Mouse (Mus musculus) cerebellum, adult (tissue): ENCODE results near the gene Rbbp5.
"Not testable (repeated sequence)": the region's sequence is repeated elsewhere in the genome, so short reads cannot be mapped to it uniquely, and the experiment has no call there.

Experiments used
- ATAC-seq: cut with Nextera tagmentation; 2 replicates; pipeline ENCODE4 v1.9.2; 2017; ENCODE audit warnings: mild to moderate bottlenecking, moderate library complexity, mixed read lengths; ENCODE audit not compliant: insufficient number of reproducible peaks, low FRiP score, low TSS enrichment

Rbbp5 gene

DNA sequence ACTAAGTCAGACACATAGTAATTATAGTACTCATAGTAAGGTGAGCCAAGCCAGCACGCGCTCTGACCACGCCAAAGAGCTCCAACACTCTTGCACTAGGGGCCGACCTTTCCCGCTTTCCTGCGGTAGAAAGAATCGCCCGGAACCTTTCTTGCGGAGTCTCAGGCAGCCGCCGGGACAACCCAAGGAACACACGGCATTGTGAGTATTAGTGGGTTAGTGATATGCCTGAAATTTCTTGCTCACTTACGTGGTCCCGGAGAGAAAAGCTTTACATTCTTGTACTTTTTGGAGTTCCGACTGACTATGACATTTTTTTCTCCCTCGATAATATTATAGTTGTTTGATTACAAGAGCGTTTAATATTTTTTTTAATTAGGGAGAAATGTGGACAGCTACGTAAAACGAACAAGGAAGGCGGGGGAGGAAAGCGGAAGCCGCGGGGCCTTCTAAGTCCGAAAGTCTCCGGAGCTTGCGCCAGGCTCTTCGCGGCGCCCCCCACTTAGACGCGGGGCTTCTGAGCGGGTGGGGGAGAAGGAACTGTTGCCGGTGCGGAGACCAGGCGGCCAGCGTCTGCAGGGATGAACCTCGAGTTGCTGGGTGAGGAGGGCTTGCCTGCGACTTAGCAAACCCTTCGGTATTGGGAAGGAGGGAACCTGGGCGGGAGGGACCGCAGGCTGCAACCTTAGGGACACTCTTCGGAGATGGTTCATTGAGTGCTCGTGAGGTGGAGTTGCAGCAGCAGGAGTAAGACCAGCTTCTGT lies at the start of gene Rbbp5:
Rbbp5 (plus strand) TSS at position 438 of the 764 bp plus-strand sequence.
- ATAC-seq = peak; percentile 76; the same call in 1 of the 2 replicates

DNA sequence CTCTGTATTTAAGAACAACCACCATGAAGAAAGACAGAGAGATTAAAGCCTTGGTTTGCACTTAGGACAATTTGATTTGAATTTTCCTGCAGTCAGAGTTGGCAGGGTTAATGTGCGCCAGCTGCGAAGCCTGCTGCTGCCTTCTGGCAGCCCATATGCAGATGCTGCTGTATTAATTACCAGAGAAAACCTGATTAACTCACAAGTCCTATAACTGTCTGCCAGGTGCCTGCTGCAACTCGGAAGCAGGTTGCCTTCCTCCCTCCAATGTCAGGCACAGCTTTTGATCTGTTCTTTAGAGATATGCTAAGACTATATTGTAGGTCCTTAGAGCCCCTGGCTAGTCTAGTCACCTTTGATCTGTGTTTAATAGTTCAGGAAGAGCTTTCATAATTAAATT lies 46.3 kb upstream of the Rbbp5 start:
- ATAC-seq = no peak

DNA sequence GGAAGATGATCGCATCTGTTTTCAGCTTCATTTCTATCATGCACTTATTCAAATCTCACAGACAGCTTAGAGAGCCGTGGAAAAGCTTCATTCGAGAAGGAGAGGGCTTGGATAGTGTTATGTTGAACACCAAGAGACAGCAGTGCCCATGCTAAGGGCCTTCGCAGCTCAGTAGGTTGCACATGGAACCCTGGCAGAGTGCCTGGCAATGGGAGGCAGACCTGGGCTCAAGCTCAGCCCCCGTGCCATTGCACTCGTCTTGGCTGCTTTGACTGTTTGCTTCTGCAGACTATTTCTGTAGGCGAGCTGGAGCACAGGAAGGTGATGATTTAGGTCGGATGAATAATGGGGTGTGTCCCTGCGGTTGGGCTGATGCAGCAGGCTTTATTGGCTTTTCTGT lies 45.4 kb upstream of the Rbbp5 start:
- ATAC-seq = peak; percentile 66; the same call in 1 of the 2 replicates

DNA sequence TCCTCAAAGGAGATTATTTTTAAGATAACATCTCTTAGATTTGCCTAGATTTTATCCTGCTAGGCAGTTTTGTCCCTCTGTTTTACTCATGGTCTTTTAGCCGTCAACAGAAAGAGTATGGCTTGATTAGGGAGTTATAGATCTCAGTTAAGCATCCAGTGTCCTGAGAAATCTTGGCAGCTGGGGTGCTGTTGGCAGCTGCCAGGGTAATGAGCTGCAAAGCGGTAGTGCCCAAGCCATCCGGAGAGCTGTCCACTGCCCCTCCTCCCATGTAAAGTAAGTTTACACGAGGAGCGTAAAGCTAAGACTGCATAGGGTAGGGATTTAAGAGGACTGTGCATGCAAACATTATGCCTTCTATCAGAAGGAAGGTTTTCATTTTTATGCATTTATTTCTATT lies 43.8 kb upstream of the Rbbp5 start:
- ATAC-seq = no peak

DNA sequence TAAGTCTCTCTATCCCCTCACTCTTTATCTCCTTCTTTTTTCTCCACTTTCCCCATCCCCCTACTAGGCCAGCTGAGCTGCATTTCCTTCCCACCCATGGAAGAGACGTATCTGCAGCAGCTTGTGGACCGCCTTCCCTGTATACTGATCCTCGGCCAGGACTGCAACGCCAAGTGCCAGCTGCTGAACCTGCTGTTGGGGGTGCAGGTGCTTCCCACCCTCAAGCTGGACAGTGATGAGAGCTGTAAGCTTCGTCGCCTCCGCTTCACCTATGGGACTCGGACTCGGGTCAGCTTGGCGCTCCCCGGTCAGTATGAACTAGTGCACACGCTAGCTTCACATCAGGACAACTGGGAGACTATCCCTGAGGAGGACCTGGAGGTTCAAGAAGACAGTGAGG lies 43.1 kb upstream of the Rbbp5 start:
- ATAC-seq = no peak

DNA sequence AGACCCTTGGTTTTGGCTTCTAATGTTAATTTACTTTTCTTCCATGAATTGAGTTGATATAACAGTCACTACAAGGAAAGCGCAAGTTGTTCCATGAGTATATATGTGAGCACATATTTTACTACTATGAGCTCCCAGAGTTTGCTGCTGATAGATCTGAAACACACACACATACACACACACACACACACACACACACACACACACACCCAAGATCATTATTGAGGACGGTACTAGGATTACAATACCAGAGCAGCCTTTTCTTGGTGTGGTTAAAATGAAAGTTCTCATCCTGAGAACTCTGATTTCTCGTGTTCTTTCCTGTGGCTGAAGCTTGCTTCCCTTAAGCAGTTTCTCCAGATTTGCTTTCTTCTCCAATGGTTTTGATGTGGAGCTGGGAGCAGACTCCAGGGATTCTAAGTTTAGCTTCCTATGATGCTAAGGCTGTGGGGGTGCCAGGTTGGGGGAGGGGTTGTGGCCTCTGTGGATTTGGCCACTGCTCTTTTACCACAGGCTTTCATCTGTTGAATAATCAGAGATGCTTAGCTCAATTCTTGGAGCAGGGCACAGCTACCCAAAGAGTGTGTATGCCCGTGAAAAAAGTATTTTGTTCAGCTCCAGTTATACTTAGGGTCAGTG lies 40.7 kb upstream of the Rbbp5 start:
- ATAC-seq = no peak

DNA sequence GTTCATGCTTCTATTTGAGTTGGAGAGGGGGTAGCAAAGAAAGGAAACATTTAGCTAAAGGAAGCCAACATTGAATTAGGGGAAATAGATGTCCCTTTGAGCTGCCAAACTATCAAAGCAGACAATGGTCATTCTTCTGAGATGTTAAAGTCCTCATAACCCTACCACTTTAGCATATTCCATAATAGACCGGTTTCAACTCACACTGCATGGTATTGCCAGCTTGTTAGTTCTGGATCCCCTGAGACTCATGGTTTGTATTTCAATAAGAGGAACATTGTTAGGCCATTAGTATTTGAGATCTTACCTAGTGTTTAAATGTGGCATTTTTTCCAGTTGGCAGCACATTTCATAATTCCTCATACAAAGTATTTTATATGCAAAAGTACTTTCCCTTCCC lies 40.2 kb upstream of the Rbbp5 start:
- ATAC-seq = no peak

DNA sequence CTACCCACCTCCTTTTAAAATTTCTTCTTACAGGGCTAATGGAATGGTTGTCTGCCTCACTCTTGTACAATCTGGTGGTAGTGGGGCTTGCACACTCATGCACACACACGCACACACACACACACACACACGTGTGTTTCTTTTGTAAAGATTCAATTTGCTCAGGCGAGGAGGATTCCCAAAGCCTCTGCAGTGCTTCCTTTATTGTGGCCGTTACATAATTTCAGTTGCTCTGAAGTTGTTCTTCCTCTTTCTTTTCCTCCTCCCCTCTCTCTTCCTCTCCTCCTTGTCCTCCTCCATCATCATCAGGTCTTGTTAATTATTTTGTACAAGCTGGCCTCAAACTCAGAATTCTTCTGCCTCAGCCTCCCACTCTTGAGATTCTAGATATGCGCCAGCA lies 39.8 kb upstream of the Rbbp5 start:
- no peak for ATAC-seq

DNA sequence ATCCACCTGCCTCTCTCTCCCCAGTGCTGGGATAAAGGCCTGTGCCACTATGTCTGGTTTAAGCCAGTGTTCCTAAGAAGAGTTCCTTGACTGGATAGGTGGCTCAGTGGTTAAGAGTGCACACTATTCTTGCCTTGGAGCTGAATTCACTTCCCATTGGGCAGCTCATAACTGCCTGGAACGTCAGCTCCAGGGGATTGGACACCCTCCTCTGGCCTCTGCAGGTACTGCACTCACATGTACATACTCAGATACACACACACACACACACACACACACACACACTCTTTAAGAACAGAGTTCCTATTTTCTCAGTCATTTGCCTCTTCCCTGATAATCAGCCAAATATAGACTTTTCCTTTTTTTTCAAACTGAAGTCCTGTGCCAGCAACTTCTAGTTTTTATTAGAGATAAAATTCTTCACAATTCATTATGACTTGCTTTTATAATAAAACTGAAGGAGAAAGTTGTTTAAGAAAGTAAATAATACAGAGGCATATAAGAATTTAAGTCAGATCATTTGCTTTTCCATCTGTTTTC lies 36.2 kb upstream of the Rbbp5 start:
- no peak for ATAC-seq

DNA sequence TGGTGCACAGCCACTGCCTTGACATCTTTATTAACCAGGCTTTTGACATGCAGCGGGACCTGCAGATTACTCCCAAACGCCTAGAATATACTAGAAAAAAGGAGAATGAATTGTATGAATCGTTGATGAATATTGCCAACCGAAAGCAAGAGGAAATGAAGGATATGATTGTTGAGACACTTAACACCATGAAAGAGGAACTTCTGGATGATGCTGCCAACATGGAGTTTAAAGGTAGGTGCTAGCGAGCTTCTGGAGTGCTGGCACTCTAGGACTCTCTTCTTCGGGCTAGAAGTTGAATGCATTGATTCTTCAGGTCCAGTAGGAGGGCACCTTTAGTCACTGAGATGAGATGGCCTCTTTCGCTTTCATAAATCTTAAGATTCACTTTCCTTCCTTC lies 27.4 kb upstream of the Rbbp5 start:
- no peak for ATAC-seq

DNA sequence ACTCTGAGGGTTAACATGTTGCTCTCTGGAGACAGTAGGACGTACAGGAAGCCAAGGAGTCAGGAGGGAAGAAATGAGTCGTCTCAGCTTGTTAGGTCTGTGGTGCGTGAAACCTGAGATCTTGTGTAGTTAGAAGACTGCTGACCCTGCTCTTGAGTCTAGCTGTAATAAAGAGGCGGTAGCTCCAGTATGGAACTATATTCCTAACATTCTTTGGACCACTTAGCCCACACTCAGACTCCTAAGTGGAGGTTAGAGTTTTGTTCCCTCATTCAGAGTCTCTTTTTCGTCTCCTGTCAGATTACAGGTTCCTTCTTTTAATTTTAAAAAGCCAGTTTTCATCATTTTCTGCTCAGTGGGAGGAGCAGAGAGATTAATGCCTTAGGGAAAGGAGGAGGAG lies 12.5 kb upstream of the Rbbp5 start:
- no peak for ATAC-seq

DNA sequence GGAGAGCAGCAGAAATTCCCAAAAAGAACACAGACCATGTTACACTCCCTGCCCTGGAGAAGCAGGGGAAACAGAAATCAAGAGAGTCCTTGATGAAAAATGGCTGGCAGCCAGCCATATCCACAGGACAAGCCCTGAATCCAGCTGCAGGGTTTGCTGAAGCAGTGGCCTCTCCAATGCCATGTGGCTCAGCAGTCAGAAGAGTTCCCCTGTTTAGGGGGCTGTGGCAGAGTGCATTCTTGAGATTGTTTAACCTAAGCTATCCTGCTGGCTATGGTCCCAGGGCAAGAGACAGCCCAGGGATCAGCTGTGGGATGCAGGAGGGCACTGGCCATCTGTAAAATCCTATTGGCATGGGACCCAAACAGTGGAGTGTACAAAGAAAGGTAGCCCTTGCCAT lies 8.2 kb upstream of the Rbbp5 start:
- no peak; the same call in 1 of the 2 replicates for ATAC-seq

DNA sequence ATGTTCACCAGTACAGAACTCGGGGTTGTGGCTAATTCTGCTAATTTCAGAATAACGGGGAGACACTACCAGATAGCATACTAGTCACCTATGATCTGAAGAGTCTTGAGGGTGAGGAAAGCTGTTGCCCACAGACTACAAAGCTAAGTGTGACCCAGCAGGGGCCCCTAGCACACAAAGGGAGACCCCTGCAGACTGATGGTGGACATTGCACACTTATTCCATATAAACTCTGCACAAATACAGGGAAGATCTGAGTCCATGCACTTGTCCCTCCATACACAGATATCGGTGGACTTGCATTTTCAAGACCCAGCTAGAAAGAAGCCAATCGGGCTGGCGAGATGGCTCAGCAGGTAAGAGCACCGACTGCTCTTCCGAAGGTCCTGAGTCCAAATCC lies 7.6 kb upstream of the Rbbp5 start:
- ATAC-seq = no peak

DNA sequence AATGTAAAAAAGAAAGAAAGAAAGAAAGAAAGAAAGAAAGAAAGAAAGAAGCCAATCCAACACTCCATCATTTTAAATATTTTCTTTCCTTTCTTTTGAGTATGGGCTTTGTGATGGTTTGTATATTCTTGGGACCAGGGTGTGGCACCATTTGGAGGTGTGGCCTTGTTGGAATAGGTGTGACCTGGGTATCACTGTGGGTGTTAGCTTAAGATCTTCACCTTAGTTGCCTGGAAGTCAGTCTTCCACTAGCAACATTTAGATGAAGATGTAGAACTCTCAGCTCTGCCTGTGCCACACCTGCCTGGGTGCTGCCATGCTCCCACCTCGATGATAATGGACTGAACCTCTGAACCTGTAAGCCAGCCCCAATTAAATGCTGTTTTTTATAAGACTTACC lies 7.1 kb upstream of the Rbbp5 start:
- not testable (repeated sequence) for ATAC-seq

DNA sequence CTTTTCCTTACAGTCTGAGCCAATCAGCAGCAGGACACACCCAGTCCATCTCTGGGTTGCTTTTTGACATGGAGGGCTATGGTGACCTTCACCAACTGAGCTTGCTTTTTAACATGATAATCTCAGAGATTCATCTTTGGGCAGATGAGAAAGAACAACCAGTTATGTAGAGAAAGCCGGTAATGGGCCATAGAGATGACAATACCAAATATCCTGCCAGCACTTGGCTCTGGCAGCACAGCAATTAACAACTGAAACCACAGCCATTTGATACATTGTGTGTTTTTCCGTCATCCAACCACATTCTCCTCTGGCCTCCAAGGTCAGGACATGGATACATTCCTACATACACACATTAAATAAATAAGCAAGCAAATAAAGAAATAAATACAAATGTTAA lies 6.1 kb upstream of the Rbbp5 start:
- no peak for ATAC-seq

DNA sequence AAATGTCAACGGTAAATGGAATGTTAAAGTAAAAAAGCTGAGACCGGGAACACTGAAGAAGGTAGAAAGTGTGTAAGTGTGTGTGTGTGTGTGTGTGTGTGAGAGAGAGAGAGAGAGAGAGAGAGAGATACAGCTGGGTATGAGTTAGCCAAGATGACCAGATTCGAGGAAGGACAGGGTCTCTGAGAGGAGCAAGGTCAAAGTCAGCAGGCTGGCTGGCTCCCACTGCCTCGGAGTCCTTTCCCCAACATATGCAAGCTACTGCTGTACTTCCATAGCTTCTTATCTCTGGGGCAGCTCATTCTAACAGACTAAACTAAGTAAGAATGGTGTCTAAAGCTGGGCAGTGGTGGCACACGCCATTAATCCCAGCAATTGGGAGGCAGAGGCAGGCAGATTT lies 5.7 kb upstream of the Rbbp5 start:
- ATAC-seq = no peak

DNA sequence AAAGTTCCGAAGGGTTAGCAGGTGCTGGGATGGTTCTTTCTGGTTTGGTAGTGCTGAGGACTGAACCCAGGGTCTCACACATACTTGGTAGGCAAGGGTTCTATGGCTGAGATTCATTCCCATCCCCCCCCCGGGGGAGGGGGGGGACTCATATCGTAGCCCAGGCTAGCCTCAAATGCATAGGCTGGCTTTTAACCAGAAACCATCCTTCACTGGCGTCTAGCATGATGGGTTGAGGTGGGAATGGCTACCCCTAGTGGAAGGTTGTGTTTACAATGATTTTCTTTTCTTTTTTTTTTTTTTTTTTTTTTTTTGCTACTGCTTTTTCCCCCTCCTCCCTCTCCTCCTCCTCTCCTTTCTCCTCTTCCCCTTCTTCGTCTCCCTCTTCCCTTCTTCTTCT lies 4.6 kb upstream of the Rbbp5 start:
- ATAC-seq = no peak

DNA sequence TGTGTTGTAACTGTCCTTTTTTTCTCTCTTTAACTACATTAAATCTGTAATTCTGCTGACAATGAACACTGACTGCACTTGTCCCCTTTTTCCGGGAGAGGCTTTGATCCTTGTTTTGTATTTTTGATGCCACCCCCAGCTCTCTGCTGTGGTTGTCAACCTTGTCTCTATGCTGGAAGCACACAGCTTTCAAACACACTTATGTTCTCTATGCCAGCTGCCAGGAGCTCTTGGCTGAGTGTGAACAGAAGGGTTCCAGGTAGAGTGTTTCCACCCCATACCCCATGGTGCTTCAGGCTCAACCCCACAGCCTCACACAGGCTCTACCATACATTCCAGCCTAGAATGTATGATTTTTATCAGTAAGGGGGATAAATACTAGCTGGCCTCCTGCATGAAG lies 2.7 kb upstream of the Rbbp5 start:
- no peak for ATAC-seq

DNA sequence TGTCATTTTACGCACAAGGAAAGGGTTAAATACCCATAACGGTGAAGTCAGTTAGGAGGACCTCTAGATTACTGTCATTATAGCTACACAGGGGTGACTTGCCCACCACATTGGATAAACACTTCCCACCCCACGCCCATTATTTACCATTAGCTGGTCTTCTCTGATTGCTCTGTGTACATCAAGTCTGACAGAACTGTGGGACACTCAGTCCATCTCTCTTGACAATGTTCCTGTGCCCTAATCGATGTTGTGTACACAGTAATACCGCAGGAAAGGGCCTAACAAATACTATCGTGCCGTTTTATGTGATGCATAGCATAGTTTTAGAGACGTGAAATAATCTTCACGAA lies 614 bp upstream of the Rbbp5 start:
- 0 out of 2 replicates have a peak, but pooled peaks have one; percentile 15 for ATAC-seq

DNA sequence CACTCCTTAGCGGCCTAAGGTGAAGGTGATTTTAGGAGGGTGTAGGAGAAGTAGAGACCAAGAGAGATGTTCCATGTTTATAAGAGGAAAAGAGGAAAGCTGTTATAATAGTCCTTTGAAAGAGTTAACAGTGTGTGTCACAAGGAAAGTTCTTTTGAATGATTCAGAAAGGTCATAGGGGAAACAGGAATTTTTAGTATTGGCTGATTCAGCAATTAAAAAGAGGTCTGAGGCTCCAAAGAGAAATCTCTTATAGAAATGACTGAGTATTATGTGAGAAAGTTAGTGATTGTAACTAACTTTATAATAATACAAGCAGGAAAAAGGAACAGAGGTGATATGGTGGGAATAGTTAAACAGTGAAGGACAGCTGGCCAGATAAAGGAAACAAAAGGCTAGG lies 2.3 kb downstream of the Rbbp5 start:
- no peak for ATAC-seq

DNA sequence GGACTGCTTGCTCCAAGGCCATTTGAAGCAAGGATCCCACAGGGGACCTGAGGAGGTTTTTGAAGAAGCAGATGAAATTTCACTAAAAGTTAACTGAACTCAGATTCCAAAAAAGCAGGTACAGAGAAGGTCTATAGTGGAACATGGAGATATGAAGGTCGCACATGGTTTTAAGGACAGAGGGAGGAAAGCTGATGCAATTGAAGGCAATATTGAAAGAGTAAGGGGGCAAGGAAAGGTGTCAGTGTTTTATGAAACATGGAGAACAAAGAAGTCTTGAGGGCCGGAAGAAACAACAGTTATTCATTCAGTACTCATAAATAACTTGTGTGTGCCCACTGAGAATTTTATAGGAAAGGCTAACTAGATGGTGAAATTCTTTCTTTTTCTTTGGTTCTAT lies 4.5 kb downstream of the Rbbp5 start:
- no peak for ATAC-seq

DNA sequence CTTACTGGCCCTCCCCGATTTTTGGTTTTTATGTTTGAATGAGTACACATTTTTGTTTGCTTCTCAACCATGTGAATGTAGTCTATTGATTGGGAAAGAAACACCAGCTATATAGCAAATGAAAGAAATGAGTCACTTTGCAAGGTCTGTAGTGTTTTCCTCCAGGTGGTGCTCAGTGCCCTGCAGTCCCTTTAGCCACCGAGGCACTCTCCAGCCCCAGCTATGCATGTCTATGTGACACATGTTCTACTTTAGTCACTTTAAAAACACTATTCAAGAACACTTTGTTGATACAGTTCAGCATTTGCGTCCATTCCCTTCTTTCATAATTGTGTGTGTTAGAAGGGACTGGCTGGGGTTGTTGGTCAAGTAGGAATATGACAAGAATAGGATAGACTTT lies 6.1 kb downstream of the Rbbp5 start:
- no peak for ATAC-seq
